Mouse (Mus musculus) B cell, adult 2 months (primary cell): ENCODE measurements around the gene Adam12.

Experiments used
- DNase-seq, 2 experiments: peaks; one replicate each; pipeline ENCODE4 v3.0.0; 2022

Gene Adam12

GRCm38 (mm10) chr7:134079980-134080725 is 151.8 kb downstream of the Adam12 start:
- DNase-seq: no peak

- no peak for DNase-seq
These were observed 154.3 kb downstream of the Adam12 start for GRCm38 (mm10) chr7:134077684-134078083.

- no peak for DNase-seq
These were observed 158.9 kb downstream of the Adam12 start for GRCm38 (mm10) chr7:134073011-134073410.

- DNase-seq: no peak
These were observed 160.6 kb downstream of the Adam12 start for GRCm38 (mm10) chr7:134071153-134071885.

GRCm38 (mm10) chr7:134062629-134063028 is 169.3 kb downstream of the Adam12 start:
- DNase-seq: no peak

- no peak for DNase-seq
These were observed 179.5 kb downstream of the Adam12 start for GRCm38 (mm10) chr7:134052486-134052885.

- DNase-seq: no peak
These were observed 181.6 kb downstream of the Adam12 start for GRCm38 (mm10) chr7:134050371-134050770.

GRCm38 (mm10) chr7:134046376-134046775 is 185.6 kb downstream of the Adam12 start:
- DNase-seq: no peak

GRCm38 (mm10) chr7:134043576-134043975 is 188.4 kb downstream of the Adam12 start:
- DNase-seq: no peak

GRCm38 (mm10) chr7:134042614-134043013 is 189.3 kb downstream of the Adam12 start:
- DNase-seq: no peak

- DNase-seq: no peak
These were observed 198.0 kb downstream of the Adam12 start for GRCm38 (mm10) chr7:134033939-134034338.

- DNase-seq: no peak
These were observed 199.0 kb downstream of the Adam12 start for GRCm38 (mm10) chr7:134032959-134033366.

- DNase-seq: no peak
These were observed 200.2 kb downstream of the Adam12 start for GRCm38 (mm10) chr7:134031787-134032186.

GRCm38 (mm10) chr7:134031256-134031655 is 200.7 kb downstream of the Adam12 start:
- no peak for DNase-seq

GRCm38 (mm10) chr7:134028281-134028830 is 203.6 kb downstream of the Adam12 start:
- no peak for DNase-seq

GRCm38 (mm10) chr7:134027020-134027415 is 204.9 kb downstream of the Adam12 start:
- no peak for DNase-seq

- no peak for DNase-seq
These were observed 205.5 kb downstream of the Adam12 start for GRCm38 (mm10) chr7:134026200-134027019.

- DNase-seq: no peak
These were observed 209.6 kb downstream of the Adam12 start for GRCm38 (mm10) chr7:134022157-134022885.

- DNase-seq: no peak
These were observed 216.7 kb downstream of the Adam12 start for GRCm38 (mm10) chr7:134015226-134015625.

GRCm38 (mm10) chr7:134014733-134015132 is 217.2 kb downstream of the Adam12 start:
- DNase-seq: no peak

- DNase-seq: no peak
These were observed 222.8 kb downstream of the Adam12 start for GRCm38 (mm10) chr7:134009157-134009556.

- DNase-seq: no peak
These were observed 224.0 kb downstream of the Adam12 start for GRCm38 (mm10) chr7:134007942-134008361.
